Mouse (Mus musculus): ENCODE measurements around the gene Gdnf.

Gene Gdnf

GRCm38 (mm10) chr15:7858841-7859240 is 48.2 kb downstream of the Gdnf start:
- in situ Hi-C loops (cut with MboI; ENCODE audit: low sequenced_read_pairs): no loop called here

GRCm38 (mm10) chr15:7862890-7863289 is 52.2 kb downstream of the Gdnf start:
- in situ Hi-C loops (cut with MboI; ENCODE audit: low sequenced_read_pairs): no loop called here

DNA sequence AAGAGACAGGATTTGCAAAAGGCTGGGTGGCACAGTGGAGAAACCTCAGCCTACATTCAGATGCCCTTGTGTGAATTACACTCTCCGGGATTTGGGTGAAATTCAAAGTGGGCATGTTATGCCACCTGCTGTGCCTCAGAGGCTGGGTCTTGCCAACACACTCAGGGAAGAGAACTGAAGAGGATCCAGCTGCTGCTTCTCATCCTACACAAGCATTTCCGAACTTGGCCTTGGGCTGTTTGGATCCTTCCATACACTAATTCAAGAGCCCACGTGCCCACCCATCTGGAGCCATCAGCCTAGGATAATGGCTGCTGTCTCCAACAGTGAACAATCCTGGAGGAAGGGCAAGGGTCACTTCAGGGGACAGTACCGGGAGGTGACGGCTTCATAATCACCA is 52.7 kb downstream of the Gdnf start:
- in situ Hi-C loops (cut with MboI; ENCODE audit: low sequenced_read_pairs): no loop called here

DNA sequence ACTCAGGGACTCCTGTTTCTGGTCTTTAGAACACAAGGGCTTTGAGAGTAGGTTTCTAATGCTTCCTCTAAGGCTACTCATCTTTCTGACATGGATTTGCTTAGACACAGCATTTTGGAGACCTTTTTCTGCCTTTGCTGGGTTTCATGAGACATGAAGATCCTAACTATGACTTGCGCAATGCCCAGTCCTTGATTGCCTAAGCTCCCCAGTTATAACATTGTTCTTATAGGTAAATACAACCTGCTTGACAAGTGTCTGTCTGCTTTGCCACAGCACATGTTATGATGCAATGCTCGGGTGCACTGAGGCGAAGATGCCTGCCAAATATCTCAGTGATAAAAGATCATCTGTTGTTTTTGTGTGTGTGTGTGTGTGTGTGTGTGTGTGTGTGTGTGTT is 54.7 kb downstream of the Gdnf start:
- in situ Hi-C loops (cut with MboI; ENCODE audit: low sequenced_read_pairs): no loop called here

GRCm38 (mm10) chr15:7872473-7872872 is 61.8 kb downstream of the Gdnf start:
- in situ Hi-C loops (cut with MboI; ENCODE audit: low sequenced_read_pairs): no loop called here

GRCm38 (mm10) chr15:7875879-7876278 is 65.2 kb downstream of the Gdnf start:
- in situ Hi-C loops (cut with MboI; ENCODE audit: low sequenced_read_pairs): no loop called here

DNA sequence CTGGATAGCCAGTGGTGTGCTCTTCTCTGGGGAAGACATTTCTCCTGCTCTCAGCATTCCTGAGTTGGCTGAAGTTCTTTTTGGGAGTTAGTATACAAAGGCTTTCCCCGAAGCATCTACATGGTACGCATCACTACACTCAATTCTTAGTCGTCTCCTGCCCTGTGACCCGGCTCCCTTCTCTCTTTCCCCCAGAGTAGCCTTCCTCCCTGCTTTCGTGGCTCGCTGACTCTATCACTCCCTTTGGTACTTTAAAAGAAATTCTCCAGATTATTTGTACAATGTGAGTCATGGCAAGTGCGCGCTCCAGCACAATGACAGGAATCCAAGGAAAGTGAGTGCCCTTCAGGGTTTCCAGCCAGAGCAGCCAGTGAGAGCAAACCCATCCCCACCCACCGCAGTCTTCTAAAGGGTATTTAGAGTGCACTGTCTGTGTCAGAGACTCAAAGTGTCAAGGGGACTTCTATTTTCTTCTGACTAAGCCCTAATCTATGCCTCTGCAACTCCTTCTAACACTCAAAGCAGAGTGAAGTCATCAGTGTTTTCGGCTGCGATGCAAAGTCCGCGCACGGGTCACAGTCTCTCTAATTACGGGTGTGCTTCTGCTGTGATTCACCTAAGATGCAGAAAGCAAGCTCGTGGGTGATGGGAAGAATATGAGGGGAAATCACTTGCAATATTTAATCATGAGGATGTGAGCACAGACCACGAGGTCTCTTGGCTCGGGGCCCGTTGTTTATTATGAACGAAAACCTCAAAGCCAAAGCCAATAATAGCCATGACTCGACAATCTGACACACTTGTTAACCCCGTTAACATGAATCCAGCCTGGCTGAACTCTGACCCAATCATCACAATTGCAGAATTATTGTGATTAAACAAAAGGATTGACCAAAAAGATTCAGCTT is 67.2 kb downstream of the Gdnf start:
- in situ Hi-C loops (cut with MboI; ENCODE audit: low sequenced_read_pairs): no loop called here

DNA sequence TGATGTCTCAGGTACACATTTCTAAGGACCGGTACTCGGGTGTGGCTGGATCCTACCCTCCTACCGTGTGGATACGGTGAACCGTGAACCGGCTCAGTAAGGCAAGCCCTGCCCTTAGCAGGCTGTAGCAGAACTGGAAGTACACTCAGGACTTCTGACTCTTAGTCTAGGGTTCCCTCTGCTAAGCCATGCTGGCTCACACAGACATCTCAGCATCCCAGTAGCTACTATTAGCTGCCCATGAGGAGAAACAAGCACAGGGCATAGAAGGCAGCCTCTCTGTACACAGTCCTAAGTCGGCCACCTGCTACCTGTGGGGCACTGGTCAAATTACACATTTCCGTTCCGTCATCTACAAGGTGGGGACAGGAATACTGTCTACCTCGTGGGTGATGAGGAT is 68.2 kb downstream of the Gdnf start:
- in situ Hi-C loops (cut with MboI; ENCODE audit: low sequenced_read_pairs): no loop called here

DNA sequence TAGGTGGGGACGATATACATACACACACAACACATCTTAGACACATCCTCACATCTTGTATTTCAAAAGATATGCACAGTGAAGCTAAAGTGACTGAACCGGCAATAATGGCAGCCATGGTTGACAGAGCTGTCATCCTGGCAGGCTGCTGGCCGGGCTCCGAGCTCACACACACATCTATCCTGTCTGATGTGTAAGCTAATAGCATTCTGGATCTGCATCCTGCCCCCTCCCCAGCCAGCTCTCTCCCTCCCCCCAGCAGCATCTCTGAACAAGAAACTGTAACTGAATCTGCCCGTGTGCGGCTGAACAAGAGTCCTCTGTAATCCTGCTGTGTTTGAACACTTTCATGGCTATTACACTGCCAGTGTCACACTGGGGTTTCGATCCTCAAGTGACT is 69.3 kb downstream of the Gdnf start:
- in situ Hi-C loops (cut with MboI; ENCODE audit: low sequenced_read_pairs): no loop called here

GRCm38 (mm10) chr15:7884181-7884580 is 73.5 kb downstream of the Gdnf start:
- in situ Hi-C loops (cut with MboI; ENCODE audit: low sequenced_read_pairs): no loop called here

DNA sequence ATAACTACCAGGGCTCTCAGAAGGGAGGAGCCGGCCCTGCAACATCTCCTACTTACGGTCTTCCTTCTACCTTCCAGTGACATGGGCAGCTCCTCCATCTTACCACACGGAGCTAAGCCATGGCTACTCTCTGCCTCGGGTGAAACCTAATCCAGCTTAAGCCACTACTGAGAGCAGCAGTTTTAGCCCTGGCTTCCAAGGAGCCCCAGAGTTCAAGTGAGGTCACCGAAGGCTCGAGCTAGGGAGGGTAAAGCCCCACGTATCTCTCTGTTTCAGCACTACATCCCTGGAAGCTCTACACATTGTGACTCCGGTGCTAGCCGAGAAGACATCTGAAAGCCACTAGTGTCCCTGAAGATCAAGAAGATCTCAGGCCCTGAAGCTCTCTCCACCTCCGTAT is 74.5 kb downstream of the Gdnf start:
- in situ Hi-C loops (cut with MboI; ENCODE audit: low sequenced_read_pairs): no loop called here

DNA sequence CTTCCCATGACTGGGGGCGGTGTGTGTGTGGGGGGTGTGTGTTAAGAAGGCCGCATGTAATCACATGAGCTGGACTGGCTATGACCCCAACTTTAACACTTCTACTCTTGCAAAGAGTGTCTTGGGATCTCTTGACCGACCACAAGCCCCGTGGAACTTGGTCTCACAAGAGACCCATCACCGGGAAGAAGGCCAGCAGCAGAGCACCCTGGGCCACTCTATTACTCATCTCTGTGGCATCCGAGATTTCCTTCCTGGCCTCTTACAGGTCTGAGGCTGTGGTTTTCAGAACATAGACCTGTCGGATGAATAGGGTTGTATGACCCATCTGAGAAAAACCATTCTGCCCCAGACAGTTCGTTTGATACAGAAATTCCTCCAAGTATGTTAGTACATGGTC is 75.9 kb downstream of the Gdnf start:
- in situ Hi-C loops (cut with MboI; ENCODE audit: low sequenced_read_pairs): no loop called here
